Mouse (Mus musculus) erythroblast, embryonic 14.5 days (primary cell): ENCODE measurements around the gene Rnf157. TPM values are rescaled to one million over a fixed set of nuclear protein-coding genes. Genes with fewer than 3 reads are reported as not detected.

Source experiments
- H3K27me3 ChIP-seq: 2 replicates; pipeline ENCODE4 v1.6.1; 2012; ENCODE audit warnings: inconsistent platforms; ENCODE audit not compliant: control insufficient read depth
- H3K36me3 ChIP-seq: 2 replicates; pipeline ENCODE4 v1.6.1; 2012; ENCODE audit warnings: mild to moderate bottlenecking, inconsistent platforms; ENCODE audit not compliant: control insufficient read depth
- H3K4me1 ChIP-seq: 2 replicates; pipeline ENCODE4 v1.6.1; 2012; ENCODE audit warnings: inconsistent platforms; ENCODE audit not compliant: control insufficient read depth
- H3K4me3 ChIP-seq: replicated peaks from 2 replicates; pipeline ENCODE3; 2012; ENCODE audit warnings: moderate library complexity, mild to moderate bottlenecking, inconsistent platforms
- H3K9me3 ChIP-seq: 2 replicates; pipeline ENCODE4 v1.6.1; 2012; ENCODE audit warnings: low read length, inconsistent platforms, mixed read lengths; ENCODE audit not compliant: control insufficient read depth
- GATA1 ChIP-seq: IDR thresholded peaks from 2 replicates; pipeline ENCODE4 v1.6.1; 2012; ENCODE audit warnings: low read length, inconsistent platforms, mixed read lengths
- TAL1 ChIP-seq: IDR thresholded peaks from 3 replicates; pipeline ENCODE4 v1.6.1; 2012; ENCODE audit warnings: low read length, inconsistent platforms, mixed read lengths
- polyA plus RNA-seq: library from polyadenylated mRNA; stranded (reverse); fragments of >175 nt; gene quantifications from 2 replicates; pipeline ENCODE4 v1.2.3, GENCODE M21; 2012

Gene Rnf157
- polyA plus RNA-seq, 1 experiment = not detected

DNA sequence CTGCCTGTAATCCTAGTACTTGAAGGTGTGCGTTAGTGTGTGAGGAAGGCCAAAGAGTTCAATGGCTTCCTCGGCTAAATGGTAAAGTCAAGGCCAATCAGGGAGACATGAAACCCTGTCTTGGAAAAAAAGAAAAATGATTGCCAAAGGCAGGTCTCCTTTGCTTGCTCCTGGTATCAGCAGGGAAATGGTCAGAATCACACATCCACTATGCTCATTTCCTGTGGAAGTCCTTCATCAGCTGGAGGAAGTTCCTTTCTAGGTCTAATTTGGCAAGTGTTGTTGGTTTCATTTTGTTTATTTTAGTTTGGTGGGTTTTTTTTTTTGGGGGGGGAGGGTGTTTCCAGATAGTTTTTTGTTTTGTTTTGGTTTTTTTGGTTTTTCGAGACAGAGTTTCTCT lies 3.8 kb downstream of the Rnf157 start:
- TF ChIP-seq GATA1 (no peak), TAL1 (no peak)
- Histone ChIP-seq H3K9me3 (peaks cover 4% of the 10 kb centered on the region; the same call in 1 of the 2 replicates), H3K27me3 (peaks cover 42% of the 10 kb centered on the region), H3K36me3 (no peaks in the 10 kb centered on the region), H3K4me3 (no peak overlapping the region), H3K4me1 (peaks cover 17% of the 10 kb centered on the region)

DNA sequence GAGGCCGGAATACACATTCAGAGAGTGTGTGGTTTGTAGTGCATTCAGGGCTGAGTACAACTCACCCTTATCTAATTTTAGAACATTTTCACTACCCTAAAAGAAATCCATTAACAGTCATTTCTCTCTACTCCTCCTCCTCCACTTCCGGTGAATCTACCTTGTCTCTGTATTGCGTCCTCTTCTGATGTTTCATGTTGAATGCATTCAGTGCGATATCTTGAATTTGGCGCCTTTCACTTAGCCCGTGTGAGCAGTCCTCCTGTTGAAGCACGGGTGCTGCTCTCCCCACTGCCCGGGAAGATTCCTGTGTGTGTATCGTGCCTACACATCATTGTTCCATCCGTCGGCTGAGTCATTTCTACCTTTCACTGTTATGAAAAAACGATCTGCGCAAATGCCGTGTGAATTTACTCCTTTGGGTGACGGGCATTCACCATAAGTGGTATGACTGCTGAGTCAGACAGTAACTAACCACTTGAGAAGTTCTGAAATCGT lies 6.6 kb downstream of the Rnf157 start:
- peaks cover 14% of the 10 kb centered on the region for H3K27me3 ChIP-seq
- H3K4me1 ChIP-seq = no peaks in the 10 kb centered on the region
- no peak overlapping the region for H3K4me3 ChIP-seq
- H3K36me3 ChIP-seq = no peaks in the 10 kb centered on the region
- TF ChIP-seq GATA1 = no peak
- no peak for TF ChIP-seq TAL1
- H3K9me3 ChIP-seq = no peaks in the 10 kb centered on the region

DNA sequence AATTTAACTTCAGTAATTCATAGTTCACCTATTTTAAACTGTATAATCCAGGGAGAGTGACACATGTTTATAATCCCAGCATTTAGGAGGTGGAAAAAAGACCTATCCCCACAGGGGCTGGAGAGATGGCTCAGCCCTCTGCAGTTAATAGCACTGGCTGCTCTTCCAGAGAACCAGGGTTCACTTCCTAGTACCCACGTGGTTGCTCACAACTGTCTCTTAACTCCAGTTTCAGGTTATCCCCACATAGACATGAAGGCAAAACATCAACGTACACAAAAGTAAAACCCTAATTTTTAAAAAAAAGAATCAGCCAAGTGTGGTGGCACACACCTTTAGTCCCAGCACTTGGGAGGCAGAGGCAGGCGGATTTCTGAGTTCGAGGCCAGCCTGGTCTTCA lies 7.2 kb downstream of the Rnf157 start:
- no peaks in the 10 kb centered on the region for H3K4me1 ChIP-seq
- no peak overlapping the region for H3K4me3 ChIP-seq
- TF ChIP-seq GATA1 (no peak), TAL1 (no peak)
- H3K27me3 ChIP-seq = peaks cover 8% of the 10 kb centered on the region
- H3K36me3 ChIP-seq = no peaks in the 10 kb centered on the region
- no peaks in the 10 kb centered on the region for H3K9me3 ChIP-seq

DNA sequence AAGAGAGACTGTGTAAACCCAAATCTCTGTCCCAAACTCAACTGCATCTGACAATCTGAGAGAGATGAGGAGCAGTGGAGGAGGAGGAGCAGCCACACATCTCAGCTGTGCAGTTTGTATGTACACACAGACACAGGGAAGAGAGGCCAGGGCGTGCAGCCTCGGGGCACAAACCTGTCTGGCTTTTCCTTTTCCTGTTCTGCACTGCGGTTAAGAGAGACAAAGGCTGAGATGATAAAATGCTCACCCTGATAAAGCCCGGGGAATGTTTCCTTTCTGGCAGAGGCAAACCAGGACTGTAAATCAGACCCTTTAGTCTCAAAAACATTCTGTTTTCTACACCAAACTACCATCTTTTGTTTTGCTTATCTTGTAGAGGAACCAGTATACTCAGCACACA lies 12.3 kb downstream of the Rnf157 start:
- Histone ChIP-seq H3K4me3 (no peak overlapping the region), H3K36me3 (no peaks in the 10 kb centered on the region), H3K27me3 (no peaks in the 10 kb centered on the region), H3K9me3 (no peaks in the 10 kb centered on the region), H3K4me1 (no peaks in the 10 kb centered on the region)
- TF ChIP-seq TAL1 = no peak
- TF ChIP-seq GATA1 = no peak

DNA sequence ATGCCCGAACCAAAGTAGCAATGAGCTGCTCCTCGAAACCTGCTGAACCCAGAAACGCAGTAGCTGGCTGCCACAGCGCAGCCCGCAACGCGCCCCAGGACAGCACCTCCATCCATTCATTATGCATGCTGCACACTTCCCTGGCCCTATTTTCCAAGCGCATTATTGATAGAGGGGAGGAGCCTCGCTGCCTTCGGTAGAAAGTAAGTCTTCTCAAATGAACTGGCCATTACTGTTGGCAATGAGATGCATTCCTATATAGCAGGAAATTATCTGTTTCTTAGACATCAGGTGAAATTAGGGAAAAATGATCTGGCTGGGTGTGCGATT lies 14.5 kb downstream of the Rnf157 start:
- Histone ChIP-seq H3K27me3 (no peaks in the 10 kb centered on the region), H3K4me3 (no peak overlapping the region), H3K36me3 (no peaks in the 10 kb centered on the region), H3K4me1 (no peaks in the 10 kb centered on the region), H3K9me3 (no peaks in the 10 kb centered on the region)
- TF ChIP-seq GATA1 (no peak), TAL1 (no peak)

DNA sequence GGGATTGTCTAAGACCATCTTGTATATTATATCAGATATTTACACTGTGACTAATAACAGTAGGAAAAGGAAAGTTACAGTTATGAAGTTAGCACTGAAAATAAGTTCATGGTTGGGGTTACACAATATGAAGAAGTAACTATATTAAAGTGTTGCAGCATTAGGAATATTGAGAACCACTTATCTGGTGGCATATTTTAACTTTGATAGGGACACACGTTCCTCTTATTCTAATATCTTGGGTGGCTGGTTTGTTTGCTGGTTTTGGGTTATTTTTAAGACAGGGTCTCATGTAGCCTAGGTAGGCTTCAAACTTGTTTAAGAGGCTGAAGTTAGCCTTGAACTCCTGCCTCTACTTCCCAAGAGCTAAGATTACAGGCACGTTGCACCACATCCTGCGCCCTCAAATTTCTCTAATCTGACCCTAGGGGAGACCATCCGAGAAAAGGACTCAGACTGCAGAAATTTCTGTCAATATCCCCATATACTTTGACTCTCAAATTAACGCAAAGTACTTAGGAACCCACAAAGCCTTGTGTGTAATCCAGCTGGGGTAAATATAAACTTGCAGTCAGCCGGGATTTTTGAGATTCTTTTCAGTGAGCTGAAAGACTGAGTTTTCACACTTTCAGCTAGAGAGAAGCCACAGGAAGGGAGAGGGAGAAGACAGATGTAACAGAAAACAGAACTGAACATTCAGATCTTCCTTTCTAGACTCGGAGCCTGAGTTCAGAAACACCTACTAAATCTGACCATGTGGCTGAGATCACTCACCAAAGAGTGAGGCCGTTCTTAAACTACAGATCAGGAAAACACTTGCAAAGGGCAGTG lies 15.1 kb downstream of the Rnf157 start:
- Histone ChIP-seq H3K4me3 (no peak overlapping the region), H3K4me1 (no peaks in the 10 kb centered on the region), H3K27me3 (no peaks in the 10 kb centered on the region), H3K9me3 (no peaks in the 10 kb centered on the region), H3K36me3 (no peaks in the 10 kb centered on the region)
- TF ChIP-seq GATA1 (no peak), TAL1 (no peak)

DNA sequence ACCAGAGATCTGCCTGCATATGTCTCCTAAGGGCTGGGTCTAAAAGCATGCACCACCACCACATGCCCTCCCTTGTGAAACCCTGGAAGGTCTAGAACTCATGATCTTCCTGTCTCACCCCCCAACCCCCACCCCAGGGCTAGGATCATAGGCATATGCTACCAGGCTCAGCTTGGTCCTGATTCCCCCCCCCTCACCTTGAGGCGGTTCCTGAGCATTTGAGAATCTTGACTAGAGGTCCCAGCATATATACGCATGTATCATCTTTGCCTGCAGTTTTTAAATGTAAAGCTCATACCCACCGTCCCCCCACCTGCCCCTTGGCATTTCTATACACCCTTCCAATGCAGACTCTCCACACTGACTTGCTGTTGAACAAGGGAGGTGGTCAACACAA lies 15.9 kb downstream of the Rnf157 start:
- no peak for TF ChIP-seq GATA1
- no peak for TF ChIP-seq TAL1
- Histone ChIP-seq H3K9me3 (no peaks in the 10 kb centered on the region), H3K4me1 (no peaks in the 10 kb centered on the region), H3K36me3 (no peaks in the 10 kb centered on the region), H3K4me3 (no peak overlapping the region), H3K27me3 (no peaks in the 10 kb centered on the region)

DNA sequence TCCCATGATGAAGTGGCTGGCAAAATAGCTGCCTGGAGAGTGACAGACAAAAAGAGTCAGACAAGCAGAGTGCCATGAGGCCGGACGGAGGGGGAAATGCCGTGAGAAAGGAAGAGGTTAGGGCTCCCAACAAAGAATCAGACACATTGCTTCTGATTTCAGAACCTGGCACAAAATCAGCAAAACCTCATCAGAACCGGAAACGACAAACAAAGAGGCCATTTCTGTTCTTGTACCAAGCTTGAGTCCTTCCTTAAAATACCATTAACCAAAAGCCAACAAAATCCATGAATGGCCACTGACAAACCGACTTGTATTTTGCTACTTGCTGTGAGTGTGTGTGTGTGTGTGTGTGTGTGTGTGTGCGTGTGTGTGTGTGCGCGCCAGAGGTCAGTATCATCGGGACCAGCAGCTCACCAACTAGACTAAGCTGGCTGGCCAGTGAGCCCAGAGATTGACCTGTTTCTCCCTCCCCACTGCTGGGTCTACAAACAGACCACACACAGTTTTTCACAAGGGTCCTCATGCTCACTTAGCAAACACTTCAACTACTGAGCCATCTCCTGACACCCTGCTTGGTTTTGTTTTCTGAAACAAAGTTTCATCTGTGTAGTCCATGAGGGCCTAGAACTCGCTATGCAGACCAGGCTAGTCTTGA lies 16.4 kb downstream of the Rnf157 start:
- no peak overlapping the region for H3K4me3 ChIP-seq
- H3K27me3 ChIP-seq = no peaks in the 10 kb centered on the region
- no peaks in the 10 kb centered on the region for H3K36me3 ChIP-seq
- H3K9me3 ChIP-seq = no peaks in the 10 kb centered on the region
- no peaks in the 10 kb centered on the region for H3K4me1 ChIP-seq
- TF ChIP-seq TAL1 (no peak), GATA1 (no peak)

DNA sequence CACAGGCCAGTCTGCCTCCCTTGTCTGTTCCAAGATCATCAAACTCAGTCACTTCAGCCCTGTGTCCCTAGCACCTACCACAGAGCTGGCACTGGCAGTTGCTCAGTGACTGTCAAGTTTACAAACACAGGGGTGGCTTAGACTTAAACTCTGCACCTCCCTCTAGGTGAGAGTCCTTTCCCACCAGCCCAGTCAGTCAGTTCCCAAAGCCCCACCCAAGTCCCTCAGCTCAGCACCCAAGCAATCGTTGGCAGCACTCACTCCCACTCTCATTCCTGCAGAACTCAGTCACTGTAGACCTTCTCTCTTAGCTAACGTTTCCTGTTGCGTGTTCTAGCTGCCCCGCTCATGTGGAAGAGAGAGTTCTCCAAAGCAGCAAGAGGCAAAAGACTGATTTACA lies 18.1 kb downstream of the Rnf157 start:
- TF ChIP-seq GATA1 (no peak), TAL1 (no peak)
- H3K4me1 ChIP-seq = no peaks in the 10 kb centered on the region
- H3K36me3 ChIP-seq = no peaks in the 10 kb centered on the region
- H3K27me3 ChIP-seq = no peaks in the 10 kb centered on the region
- no peak overlapping the region for H3K4me3 ChIP-seq
- no peaks in the 10 kb centered on the region for H3K9me3 ChIP-seq
